Mouse (Mus musculus) G1E (cell line): ENCODE data around the gene Tsku.

Experiments used
- CTCF ChIP-seq: IDR thresholded peaks from 2 replicates; pipeline ENCODE4 v1.5.1; 2012; ENCODE audit warnings: low read depth, low read length, inconsistent platforms, mixed read lengths
- GATA1 ChIP-seq: IDR thresholded peaks from 2 replicates; pipeline ENCODE4 v1.6.1; 2012; ENCODE audit warnings: borderline replicate concordance, low read length, inconsistent platforms, mixed read lengths

- no peak for TF ChIP-seq CTCF
- no peak for TF ChIP-seq GATA1
These were observed 35.1 kb downstream of the Tsku start for GRCm38 (mm10) chr7:98326051-98326450.
